Mouse (Mus musculus): Measurements from ENCODE around the gene Nek10.
"Not testable (repeated sequence)": the region's sequence is repeated elsewhere in the genome, so short reads cannot be mapped to it uniquely, and the experiment has no call there.

Gene Nek10

GRCm38 (mm10) chr14:14987403-14987802, 184.2 kb downstream of the Nek10 start:
- no peak for DNase-seq (ENCODE audit: low spot score)

GRCm38 (mm10) chr14:14991642-14992041, 188.4 kb downstream of the Nek10 start:
- DNase-seq (ENCODE audit: low spot score), result no peak

DNA sequence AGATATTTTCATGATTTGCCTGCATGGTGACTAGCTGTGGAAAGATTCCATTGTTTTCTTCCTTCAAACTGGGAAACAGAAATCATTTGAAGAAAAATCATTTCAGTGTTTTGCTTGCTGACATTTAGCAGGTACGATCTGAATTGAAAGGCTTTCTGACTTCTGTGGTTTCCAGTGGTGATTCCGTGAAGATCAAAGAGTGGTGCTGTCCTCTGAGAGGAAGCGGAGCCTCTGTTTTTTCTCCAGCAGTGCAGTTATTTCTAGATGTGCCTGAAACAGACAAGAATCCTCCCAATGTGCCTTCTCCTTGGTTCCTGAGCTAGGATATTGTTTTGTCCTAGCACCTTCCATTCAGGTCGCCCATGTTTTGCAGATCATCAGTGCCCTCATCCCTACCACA, 208.2 kb downstream of the Nek10 start:
- DNase-seq (ENCODE audit: low spot score), result no peak

- no peak for DNase-seq (ENCODE audit: low spot score)
Observed at GRCm38 (mm10) chr14:15014799-15015198, 211.6 kb downstream of the Nek10 start.

DNA sequence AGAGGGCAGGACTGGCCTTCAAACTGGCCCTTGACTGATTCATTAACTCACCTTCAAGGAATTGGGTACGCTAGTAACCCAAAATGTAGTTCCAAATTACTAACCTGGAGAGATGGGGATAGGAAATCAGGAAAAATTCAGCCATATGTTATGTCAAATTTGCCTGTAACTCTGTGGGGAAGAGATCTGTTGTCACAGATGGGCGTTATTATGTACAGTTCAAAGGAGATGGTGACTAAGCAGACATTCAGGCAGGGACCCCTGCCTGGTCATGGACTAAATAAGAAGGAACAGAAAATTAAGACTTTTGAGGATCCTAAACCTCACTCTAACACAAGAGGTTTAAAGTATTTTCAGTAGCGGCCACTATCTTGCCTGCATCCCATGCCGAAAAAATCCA, 227.4 kb downstream of the Nek10 start:
- DNase-seq (ENCODE audit: low spot score), result not testable (repeated sequence)

- DNase-seq (ENCODE audit: low spot score), result not testable (repeated sequence)
Observed at GRCm38 (mm10) chr14:15034638-15035037, 231.4 kb downstream of the Nek10 start.

- no peak for DNase-seq (ENCODE audit: low spot score)
Observed at GRCm38 (mm10) chr14:15048186-15048585, 245.0 kb downstream of the Nek10 start.

GRCm38 (mm10) chr14:15061496-15061895, 258.3 kb downstream of the Nek10 start:
- DNase-seq (ENCODE audit: low spot score), result no peak

All from retina, embryonic 14.5 days (tissue).